Comparison of ENCODE assay signal across 10 mouse cellular contexts in the genomic region with DNA sequence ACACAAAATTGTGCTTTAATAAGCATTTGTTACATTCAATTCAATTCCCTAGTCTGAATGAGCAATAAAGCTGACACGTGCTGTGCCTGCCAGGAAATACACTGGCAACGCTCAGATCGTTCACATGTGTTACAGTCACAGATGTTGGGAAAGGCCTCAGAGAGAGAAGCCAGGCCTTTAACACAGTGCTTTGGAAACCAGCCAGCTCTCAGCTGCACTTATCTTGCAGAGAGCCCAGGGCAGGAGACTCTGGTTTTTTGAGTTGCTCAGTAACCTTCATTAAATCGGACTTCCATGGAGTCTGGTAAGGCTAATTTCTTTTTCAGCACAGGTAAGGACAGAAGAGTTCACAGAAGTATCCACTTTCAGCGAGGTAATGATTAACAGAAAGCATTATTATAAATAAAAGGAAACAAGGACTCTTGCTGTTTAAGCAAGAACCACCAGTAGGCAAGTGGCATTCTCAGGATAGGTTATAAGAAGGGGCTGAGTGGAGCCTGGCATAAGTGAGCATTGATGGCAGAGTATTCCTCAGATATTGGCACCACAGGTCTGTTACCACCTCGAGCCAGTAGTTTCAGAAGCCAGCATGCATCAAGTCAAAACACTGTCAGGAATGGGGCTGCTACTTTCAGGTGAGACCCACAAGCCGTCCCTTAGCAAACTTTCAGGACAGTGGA.
DNase-seq lines count a peak whose midpoint lies in the region; ATAC-seq and TF ChIP-seq lines count a peak whose summit lies in the region.
"Had no signal": no experiment of that assay in that cellular context is flagged by ENCODE, and none has a peak within 500 bp of the region (broad histone marks: within the 10 kb centered on the region; RNA-seq: fewer than 3 reads in every experiment).

No protein-coding gene starts in this region.

- no peak overlapping the region for H3K27ac ChIP-seq in intestine, embryonic 15.5 days

- no peaks in the 10 kb centered on the region; the same call in 1 of the 2 replicates for H3K4me1 ChIP-seq in intestine, embryonic 15.5 days (replicated peaks)
- H3K4me1 ChIP-seq in lung, adult 2 months (ENCODE audit: control insufficient read depth, insufficient read depth, low read length): no peaks in the 10 kb centered on the region

- peak; percentile 3 for DNase-seq in layer of hippocampus, adult 11-12 months (ENCODE audit: low spot score)
- DNase-seq in layer of hippocampus, adult 9-11 months: no peak
- peak; percentile 96 for DNase-seq in brain, embryonic 14.5 days (ENCODE audit: low read depth)
- peak; percentile 79 for DNase-seq in gonadal fat pad, adult 2 months (ENCODE audit: low read depth)
- DNase-seq in lung, adult 2 months: peak; percentile 7
- peak; percentile 55 for DNase-seq in right cerebral cortex, postnatal 4 days
- no peak for DNase-seq in thymus, adult 18-20 months

- no peaks in the 10 kb centered on the region for H3K36me3 ChIP-seq in intestine, embryonic 15.5 days
- H3K36me3 ChIP-seq: embryonic facial prominence, embryonic 15.5 days had no signal

- no peak for TF ChIP-seq POLR2A in brain, embryonic 14.5 days (IDR thresholded peaks at IDR 0.05; ENCODE audit: borderline replicate concordance, extremely low read depth, insufficient read depth, insufficient read length, poor library complexity, severe bottlenecking)
- TF ChIP-seq POLR2A in lung, adult 2 months (IDR thresholded peaks at IDR 0.05; ENCODE audit: borderline replicate concordance, extremely low read depth, low read depth, low read length): no peak

- TF ChIP-seq CTCF in brain, embryonic 14.5 days (IDR thresholded peaks at IDR 0.05; ENCODE audit: borderline replicate concordance, extremely low read depth, insufficient read depth, insufficient read length): no peak
- no peak for TF ChIP-seq CTCF in lung, adult 2 months (IDR thresholded peaks at IDR 0.05; ENCODE audit: insufficient read depth, low read length)

- H3K4me2 ChIP-seq in intestine, embryonic 15.5 days (replicated peaks): no peak overlapping the region
- H3K4me2 ChIP-seq: embryonic facial prominence, embryonic 15.5 days had no signal

- H3K4me3 ChIP-seq in intestine, embryonic 15.5 days (replicated peaks): no peak overlapping the region
- H3K4me3 ChIP-seq in lung, adult 2 months (replicated peaks; ENCODE audit: extremely low read depth, low read depth, low read length): no peak overlapping the region
- H3K4me3 ChIP-seq: embryonic facial prominence, embryonic 15.5 days had no signal

- 27% methylated on average over 7 of the region's 7 CpGs for WGBS in intestine, embryonic 15.5 days
- WGBS in lung, adult 2 months: 31% methylated on average over 7 of the region's 7 CpGs

- no peaks in the 10 kb centered on the region for H3K27me3 ChIP-seq in intestine, embryonic 15.5 days (replicated peaks)
- H3K27me3 ChIP-seq: CH12.LX; embryonic facial prominence, embryonic 15.5 days had no signal

- no peaks in the 10 kb centered on the region for H3K9me3 ChIP-seq in intestine, embryonic 15.5 days
- H3K9me3 ChIP-seq: embryonic facial prominence, embryonic 15.5 days had no signal

- no peak overlapping the region for H3K9ac ChIP-seq in intestine, embryonic 15.5 days
- H3K9ac ChIP-seq: embryonic facial prominence, embryonic 15.5 days had no signal

- peak; percentile 96 for ATAC-seq in intestine, embryonic 15.5 days

Comparison
In these comparisons a context has a peak if more than half of its experiments do, and no peak if none do; other contexts are left out.
1. DNase-seq: peak in layer of hippocampus, adult 11-12 months (single experiment), brain, embryonic 14.5 days (single experiment), gonadal fat pad, adult 2 months (single experiment), lung, adult 2 months (single experiment) and right cerebral cortex, postnatal 4 days (single experiment); none in layer of hippocampus, adult 9-11 months (single experiment) and thymus, adult 18-20 months (0 of 2).